Mouse (Mus musculus): ENCODE measurements around the gene Hp1bp3. TPM values are rescaled to one million over a fixed set of nuclear protein-coding genes. Genes with fewer than 3 reads are reported as not detected.

Hp1bp3 gene
- 258 and 263 TPM in 2 replicates for polyA plus RNA-seq (2021; fragmentation: Nextera tagmentation)
- long read RNA-seq, experiment 1, partial matches to known transcripts, result 151 of 179 reads
- long read RNA-seq, experiment 1, other reads (novel, unspliced or antisense), result 19 of 179 reads
- long read RNA-seq, experiment 2, full-length matches to known transcripts, result 368 of 531 reads
- long read RNA-seq, experiment 2, partial matches to known transcripts, result 38 of 531 reads
- long read RNA-seq, experiment 2, other reads (novel, unspliced or antisense), result 125 of 531 reads

GRCm38 (mm10) chr4:138216200-138216890, at the start of gene Hp1bp3:
TSS of gene Hp1bp3 (plus strand) at chr4:138216296.

GRCm38 (mm10) chr4:138250088-138250960, 34.2 kb downstream of the Hp1bp3 start, which contains the start of the genes Sh2d5 and Kif17:
TSS of gene Sh2d5 (plus strand) at chr4:138250403.
TSS of gene Kif17 (plus strand) at chr4:138250435.

Other genes with a start within 250 kb of the Hp1bp3 start
- 24.7 and 26.5 TPM in 2 replicates for gene Eif4g3, start 223.3 kb upstream of the Hp1bp3 start, polyA plus RNA-seq (2021; fragmentation: Nextera tagmentation)
- 17.9 and 19.7 TPM in 2 replicates for gene Sh2d5, start 34.1 kb downstream of the Hp1bp3 start, polyA plus RNA-seq (2021; fragmentation: Nextera tagmentation)
- gene Kif17, start 34.1 kb downstream of the Hp1bp3 start, polyA plus RNA-seq (2021; fragmentation: Nextera tagmentation), result 6.7 and 7.3 TPM in 2 replicates
- 180 and 182 TPM in 2 replicates for gene Ddost, start 88.4 kb downstream of the Hp1bp3 start, polyA plus RNA-seq (2021; fragmentation: Nextera tagmentation)
- 222 and 265 TPM in 2 replicates for gene Pink1, start 110.0 kb downstream of the Hp1bp3 start, polyA plus RNA-seq (2021; fragmentation: Nextera tagmentation)
- gene Cda, start 151.7 kb downstream of the Hp1bp3 start, polyA plus RNA-seq (2021; fragmentation: Nextera tagmentation), result 2.2 and 2.3 TPM in 2 replicates
- gene Fam43b, start 180.2 kb downstream of the Hp1bp3 start, polyA plus RNA-seq (2021; fragmentation: Nextera tagmentation), result 13.3 and 16.9 TPM in 2 replicates
- 27.6 and 28.1 TPM in 2 replicates for gene Mul1, start 218.4 kb downstream of the Hp1bp3 start, polyA plus RNA-seq (2021; fragmentation: Nextera tagmentation)
- 34.4 and 49.0 TPM in 2 replicates for gene Camk2n1, start 238.0 kb downstream of the Hp1bp3 start, polyA plus RNA-seq (2021; fragmentation: Nextera tagmentation)